Mouse (Mus musculus): ENCODE measurements around the gene Dirc2. TPM values are rescaled to one million over a fixed set of nuclear protein-coding genes. Genes with fewer than 3 reads are reported as not detected.

The Dirc2 gene
- total RNA-seq, 2 experiments from 2014 or later: 65.7 to 68.0 TPM

DNA sequence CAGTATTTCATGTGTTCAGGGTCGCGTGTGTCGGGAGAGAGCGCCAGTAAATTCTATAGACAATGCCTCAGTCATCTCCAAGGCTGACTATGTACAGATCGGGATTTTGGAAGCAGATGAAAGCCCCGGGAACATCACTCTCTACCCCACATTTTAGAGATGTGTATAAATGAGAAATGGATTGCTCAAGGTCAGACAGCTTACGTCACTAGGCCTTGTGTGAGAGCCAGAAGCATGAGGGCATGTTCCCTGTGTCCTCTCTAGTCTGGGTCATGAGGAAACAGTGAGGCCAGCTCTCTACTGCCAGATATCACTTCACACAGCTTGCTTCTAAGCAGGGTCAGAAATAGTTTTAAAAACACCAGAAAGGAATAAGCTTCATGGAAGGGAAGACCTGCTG, 77.5 kb downstream of the Dirc2 start:
- DNase-seq (ENCODE audit: low spot score in 2 of 2): no peak

DNA sequence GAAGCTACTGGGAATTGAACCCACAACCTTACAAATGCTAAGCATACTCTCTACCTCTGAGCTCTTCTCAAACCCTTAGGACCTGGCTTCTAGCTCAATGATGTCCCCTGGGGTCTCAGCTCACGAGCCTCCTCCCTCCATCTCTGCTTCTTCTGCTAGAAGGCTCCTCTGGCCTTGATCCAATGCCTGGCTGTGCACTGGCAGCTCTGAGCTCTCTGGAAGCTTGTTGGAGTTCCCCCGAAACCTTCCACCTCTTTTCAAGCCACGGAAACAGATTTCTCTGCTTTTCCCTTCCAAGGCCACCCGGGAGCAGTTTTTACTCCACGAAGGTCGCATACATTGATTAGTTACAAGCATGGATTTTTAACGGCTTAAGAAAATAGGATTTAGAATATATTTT, 82.7 kb downstream of the Dirc2 start:
- no peak for DNase-seq (ENCODE audit: low spot score in 2 of 2)

DNA sequence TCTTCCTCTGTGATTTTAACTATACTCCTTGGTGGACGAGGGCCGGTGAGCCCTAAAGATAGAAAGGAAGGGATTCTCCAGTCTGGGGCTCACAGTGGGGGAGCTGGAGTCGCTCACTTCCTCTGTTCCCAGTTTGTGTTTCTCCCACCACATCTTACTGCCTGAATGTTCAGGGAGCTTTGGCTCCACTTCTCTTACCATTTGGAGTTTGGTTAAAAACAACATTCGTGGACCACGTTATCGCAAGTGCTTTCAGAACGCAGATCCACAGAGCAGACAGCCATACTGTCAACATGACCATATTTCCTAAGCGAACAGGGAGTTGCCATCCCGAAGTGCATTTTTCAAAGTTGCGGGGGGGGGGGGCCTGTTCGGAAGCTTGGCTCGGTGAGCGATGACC, 84.1 kb downstream of the Dirc2 start:
- no peak for DNase-seq (ENCODE audit: low spot score in 2 of 2)

DNA sequence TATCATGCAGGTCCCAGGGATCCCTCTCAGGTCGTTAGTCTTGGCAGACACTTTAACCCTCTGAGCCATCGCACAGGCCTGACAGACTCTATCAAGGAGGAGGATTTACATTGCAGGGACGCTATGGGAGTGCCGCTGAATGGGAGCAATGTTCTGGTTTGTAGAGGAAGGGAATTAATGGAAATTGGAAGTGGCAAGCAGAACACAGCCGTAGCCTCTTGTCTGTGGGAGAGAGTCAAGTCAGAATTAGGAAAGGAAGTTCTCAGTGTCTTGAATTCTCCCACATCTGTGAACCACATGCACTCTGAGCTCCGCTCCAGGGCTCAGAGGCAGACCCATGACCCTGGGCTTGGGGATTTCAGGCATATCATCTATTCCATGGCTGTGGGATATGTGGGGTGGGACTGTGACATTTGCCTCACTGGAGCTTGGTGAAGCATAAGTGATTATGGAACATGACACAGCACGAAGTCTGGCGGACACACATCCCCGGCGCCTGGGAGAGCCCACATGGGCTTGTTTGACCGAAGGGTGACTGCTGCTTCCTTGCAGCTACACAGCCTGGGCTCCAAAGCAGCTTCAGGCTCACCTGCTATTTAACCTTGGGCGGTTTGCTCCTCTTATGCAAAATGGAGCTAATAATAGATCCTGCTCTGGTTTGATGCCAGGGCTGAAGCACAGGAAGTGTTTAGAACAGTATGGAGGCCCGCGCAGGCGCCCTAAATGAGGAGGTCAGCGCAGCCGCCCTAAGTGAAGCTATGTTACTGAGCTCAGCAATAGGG, 87.6 kb downstream of the Dirc2 start:
- no peak for DNase-seq (ENCODE audit: low spot score in 2 of 2)

DNA sequence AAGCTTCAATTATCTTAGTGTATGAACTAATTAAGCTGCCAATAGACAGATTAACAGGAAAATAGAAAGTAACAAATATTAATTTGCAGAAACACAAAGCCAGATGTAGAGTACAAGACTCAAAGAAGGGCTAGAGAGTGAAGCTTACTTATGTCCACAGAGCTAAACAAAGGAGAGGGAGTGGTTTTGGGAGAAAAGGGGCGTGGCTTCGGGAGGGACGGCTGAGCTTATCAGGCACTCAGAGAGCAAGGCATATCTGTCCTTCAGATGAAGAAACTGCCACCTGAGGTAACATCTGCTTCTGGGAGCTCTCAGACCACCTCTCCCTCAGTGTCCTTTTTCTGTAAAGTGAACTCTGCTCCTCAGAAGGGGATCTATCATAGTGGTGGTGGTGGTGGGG, 90.7 kb downstream of the Dirc2 start:
- DNase-seq (ENCODE audit: low spot score in 2 of 2): no peak

DNA sequence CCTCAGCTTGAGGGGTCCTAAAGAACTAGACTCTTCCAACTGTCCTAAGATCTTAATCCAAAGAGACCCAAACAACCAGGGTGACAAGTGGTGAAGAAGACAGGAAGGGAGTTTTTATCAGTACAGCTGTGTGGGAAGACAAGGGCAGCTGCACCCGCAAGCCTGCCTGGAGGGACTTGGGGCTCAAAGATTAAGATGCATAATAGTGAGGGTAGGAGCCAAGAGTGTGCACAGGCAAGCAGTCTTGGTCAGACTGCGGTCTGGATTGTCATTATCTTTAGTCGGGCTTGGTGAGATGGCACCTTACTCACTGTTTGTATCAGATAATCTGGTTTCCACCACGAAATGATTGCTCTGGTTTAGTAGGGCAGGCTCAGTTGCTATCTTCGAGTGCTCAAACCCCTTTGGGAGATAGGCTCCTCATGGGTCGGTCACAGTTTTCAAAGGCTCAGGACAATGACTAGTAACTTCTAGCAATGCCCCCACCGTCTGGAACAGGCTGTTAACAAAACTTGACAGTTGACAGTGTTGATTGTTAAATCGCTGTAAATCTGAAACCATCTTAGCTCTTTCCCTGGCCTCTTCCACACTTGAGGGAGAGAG, 91.5 kb downstream of the Dirc2 start:
- no peak for DNase-seq (ENCODE audit: low spot score in 2 of 2)

DNA sequence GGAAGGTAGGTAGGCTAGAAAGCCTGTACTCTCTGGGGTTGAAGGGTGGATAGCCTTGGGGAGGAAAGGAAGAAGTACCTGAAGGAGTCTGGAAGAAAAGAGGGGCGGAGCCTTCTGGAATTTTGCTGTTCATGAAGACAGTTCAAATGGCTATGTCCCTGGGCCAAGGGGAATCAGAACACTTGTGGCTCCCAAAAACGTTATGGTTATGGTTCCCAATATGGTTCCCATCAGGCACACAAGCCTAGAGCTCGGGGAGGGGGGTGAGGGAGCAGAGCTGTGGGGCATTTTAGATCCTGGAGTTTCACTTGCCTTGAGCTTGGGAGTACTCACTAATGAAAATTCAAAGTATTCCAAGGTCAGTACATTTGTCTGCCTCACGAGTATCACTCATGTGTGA, 104.3 kb downstream of the Dirc2 start:
- DNase-seq (ENCODE audit: low spot score in 2 of 2): no peak

DNA sequence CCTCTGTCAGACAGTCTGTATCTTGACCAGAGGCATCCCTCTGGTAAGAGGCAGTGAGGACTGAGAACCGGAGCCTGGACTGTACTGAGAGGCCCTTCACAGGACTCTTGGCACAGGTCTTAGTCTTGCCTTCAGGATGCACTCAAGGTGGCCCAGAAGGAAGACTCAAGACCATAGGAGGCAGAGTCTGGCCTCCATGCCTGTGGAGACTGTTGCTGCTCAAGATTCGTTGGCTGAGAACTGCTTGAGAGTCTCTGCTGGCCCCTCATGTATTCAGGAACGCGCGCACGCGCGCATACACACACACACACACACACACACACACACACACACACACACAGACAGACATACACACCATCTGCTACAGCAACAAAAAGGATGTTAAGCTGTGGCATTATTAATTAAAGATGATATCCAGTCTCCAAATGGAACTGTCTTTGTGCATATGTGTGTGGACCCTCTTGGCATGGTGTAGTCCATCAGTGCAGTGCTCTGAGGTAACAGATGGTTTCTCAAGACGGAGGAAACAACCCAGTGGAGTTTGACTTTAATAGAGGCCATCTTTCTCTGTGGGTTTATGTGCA, 105.2 kb downstream of the Dirc2 start:
- DNase-seq (ENCODE audit: low spot score in 2 of 2): no peak

DNA sequence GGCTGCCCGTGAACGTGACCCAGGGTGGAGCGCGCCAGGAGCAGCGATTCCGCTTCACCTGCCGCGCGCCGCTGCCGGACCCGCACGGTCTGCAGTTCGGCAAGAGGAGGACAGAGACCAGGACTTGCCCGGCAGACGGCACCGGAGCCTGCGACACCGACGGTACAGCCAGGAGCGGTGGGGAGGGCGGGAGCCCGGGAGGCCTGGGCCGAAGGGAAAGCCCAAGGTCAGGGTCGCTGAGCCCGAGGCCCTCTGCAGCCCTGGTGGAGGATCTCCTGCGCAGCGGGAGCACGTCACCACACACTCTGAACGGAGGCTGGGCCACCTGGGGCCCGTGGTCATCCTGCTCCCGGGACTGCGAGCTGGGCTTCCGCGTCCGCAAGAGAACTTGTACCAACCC, 108.9 kb downstream of the Dirc2 start:
- no peak for DNase-seq (ENCODE audit: low spot score in 2 of 2)

DNA sequence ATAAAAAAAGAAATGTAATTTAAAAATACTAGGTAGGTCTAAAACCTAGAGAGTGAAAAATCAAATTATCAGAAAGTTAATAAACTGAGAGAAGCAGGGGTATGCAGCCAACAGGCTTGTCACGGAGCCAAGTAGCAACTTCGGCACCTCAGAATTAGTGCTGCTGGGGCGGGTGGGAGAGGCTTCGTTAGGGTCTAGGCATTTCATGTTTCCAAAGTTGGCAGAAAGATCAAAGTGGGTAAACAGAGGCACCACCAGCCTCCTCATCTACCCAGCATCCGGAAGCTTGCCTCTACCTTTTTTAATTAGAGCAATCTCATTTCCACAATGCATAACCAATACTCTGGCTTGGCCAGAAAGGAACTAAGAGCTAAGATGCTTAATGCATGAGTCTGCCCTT, 115.2 kb downstream of the Dirc2 start:
- no peak for DNase-seq (ENCODE audit: low spot score in 2 of 2)

DNA sequence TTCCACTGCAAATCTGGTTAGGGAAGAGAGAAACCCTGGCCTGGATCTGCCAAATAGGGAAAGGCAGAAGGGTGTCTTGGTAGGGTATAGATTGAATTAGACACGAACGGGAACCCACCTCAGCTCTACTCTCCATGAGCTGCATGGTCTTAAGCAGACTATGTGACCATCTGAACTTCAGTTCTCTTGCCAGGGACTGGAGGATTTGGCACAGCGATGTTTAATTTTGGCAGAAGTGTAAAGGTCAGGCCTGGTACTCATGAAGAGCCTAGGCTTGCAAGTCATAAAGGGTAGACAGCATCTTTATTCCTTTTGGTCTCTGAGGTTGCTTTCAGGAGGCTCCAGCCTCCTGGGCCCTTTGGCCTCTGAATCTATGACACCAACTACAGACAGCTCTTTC, 116.5 kb downstream of the Dirc2 start:
- DNase-seq (ENCODE audit: low spot score in 2 of 2): no peak

DNA sequence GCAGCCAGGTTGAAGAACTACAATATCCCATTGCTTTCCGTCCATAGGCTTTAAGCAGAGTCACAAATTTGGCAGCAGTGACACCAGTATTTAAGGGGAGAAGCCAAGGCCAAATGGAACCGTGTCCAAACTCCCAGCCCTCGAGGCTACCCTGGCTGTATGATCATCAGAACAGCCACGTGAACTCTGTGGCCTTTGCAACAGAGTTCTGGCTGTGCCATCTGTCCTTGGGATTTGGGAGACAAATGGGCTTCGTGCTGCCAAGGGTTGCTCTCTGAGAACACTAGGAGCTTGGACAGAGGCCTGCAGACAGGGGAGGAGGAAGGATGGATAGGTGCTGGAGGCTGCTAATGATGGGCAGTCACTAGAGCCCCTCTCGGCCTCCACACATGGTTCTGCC, 117.0 kb downstream of the Dirc2 start:
- DNase-seq (ENCODE audit: low spot score in 2 of 2): no peak

DNA sequence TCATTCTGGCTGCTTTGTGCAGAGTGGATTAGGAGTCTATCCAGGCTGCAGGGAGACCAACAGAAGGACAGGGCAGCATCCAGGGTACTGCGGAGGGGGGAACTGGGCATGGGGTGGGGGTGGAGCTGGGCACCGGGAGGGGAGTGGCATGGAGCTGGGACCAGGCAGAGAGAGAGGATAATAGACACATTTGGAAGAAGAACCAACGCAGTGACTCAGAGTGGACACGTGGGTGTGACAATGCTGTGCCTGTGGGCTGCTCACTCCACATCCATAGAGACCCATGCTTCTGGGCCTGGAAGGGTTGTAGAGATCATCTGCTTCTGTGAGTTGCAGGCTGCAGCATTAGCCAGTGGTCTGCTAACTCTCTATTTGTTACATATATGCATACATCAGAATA, 120.3 kb downstream of the Dirc2 start:
- DNase-seq (ENCODE audit: low spot score in 2 of 2): no peak

Other genes starting within 250 kb of the Dirc2 start
- gene Sema5b, start 228.2 kb downstream of the Dirc2 start, total RNA-seq (2021): 10 to 100 TPM; 12.7 to 16.0 TPM
- 1 to 10 TPM; 7.1 to 7.2 TPM for gene Hspbap1, start 1.0 kb upstream of the Dirc2 start, total RNA-seq (2021)
- gene Parp14, start 102.2 kb upstream of the Dirc2 start, total RNA-seq (2021): 1 to 10 TPM; 1.4 to 2.0 TPM
- 1 to 10 TPM; 2.3 to 3.4 TPM for gene Parp9, start 169.1 kb upstream of the Dirc2 start, total RNA-seq (2021)
- gene Dtx3l, start 169.8 kb upstream of the Dirc2 start, total RNA-seq (2021): 1 to 10 TPM; 4.0 to 5.6 TPM
- gene Kpna1, start 209.4 kb upstream of the Dirc2 start, total RNA-seq (2021): 100 to 1,000 TPM; 148 to 152 TPM